Mouse (Mus musculus) heart, postnatal 25 days (tissue): Measurements from ENCODE around the gene Mfsd2b. TPM values are rescaled to one million over a fixed set of nuclear protein-coding genes. Genes with fewer than 3 reads are reported as not detected.
A peak's percentile ranks its signal among the peaks of the same experiment; 100 is the strongest.

Experiments
- DNase-seq: peaks from one replicate; pipeline ENCODE4 v3.0.0; 2022; ENCODE audit warnings: low spot score
- intact Hi-C: fragments of 180-260 bp; cut with DNase I; formaldehyde crosslinking; loops from one replicate; pipeline ENCODE4 v1.15.1; 2025
- total RNA-seq, 2 experiments: library from RNA; stranded (reverse); gene quantifications; 2 replicates each; pipeline ENCODE4 v1.2.3; 2021

Mfsd2b gene
- total RNA-seq, 2 experiments from 2014 or later, result 0.64 to 0.73 TPM

- intact Hi-C loops, result loop anchor here (5.0 kb wide), 1 partner anchor 38 kb away; the partner anchor contains the start of gene Atad2b
- DNase-seq, result no peak
Measured at GRCm38 (mm10) chr12:4879048-4879447, 4.9 kb upstream of the Mfsd2b start.

GRCm38 (mm10) chr12:4878296-4878783 lies 4.2 kb upstream of the Mfsd2b start:
- intact Hi-C loops, result loop anchor here (5.0 kb wide), 1 partner anchor 39 kb away; the partner anchor contains the start of gene Atad2b

GRCm38 (mm10) chr12:4875623-4876022 lies 1.5 kb upstream of the Mfsd2b start:
- intact Hi-C loops, result loop anchor here (5.0 kb wide), 1 partner anchor 42 kb away; the partner anchor contains the start of gene Atad2b
- no peak for DNase-seq

More at GRCm38 (mm10) chr12:4878296-4878783, 4.2 kb upstream of the Mfsd2b start:
- DNase-seq, result no peak

- intact Hi-C loops, result no loop called here
Measured at GRCm38 (mm10) chr12:4873531-4873930, 628 bp downstream of the Mfsd2b start.

GRCm38 (mm10) chr12:4872983-4873477 lies 1.1 kb downstream of the Mfsd2b start:
- intact Hi-C loops, result no loop called here
- DNase-seq, result no peak

More at GRCm38 (mm10) chr12:4873531-4873930, 628 bp downstream of the Mfsd2b start:
- DNase-seq, result no peak

- no peak for DNase-seq
- intact Hi-C loops, result no loop called here
Measured at GRCm38 (mm10) chr12:4872273-4872672, 1.9 kb downstream of the Mfsd2b start.

GRCm38 (mm10) chr12:4871260-4871659 lies 2.9 kb downstream of the Mfsd2b start:
- intact Hi-C loops, result no loop called here
- DNase-seq, result no peak

GRCm38 (mm10) chr12:4868924-4869323 lies 5.2 kb downstream of the Mfsd2b start:
- intact Hi-C loops, result no loop called here

GRCm38 (mm10) chr12:4864338-4864690 lies 9.8 kb downstream of the Mfsd2b start:
- no peak for DNase-seq
- intact Hi-C loops, result loop anchor here (5.0 kb wide), 1 partner anchor 53 kb away; the partner anchor contains the start of gene Atad2b

More at GRCm38 (mm10) chr12:4868924-4869323, 5.2 kb downstream of the Mfsd2b start:
- no peak for DNase-seq

- DNase-seq, result no peak
Measured at GRCm38 (mm10) chr12:4863654-4864337, 10.4 kb downstream of the Mfsd2b start.

GRCm38 (mm10) chr12:4862672-4863071 lies 11.5 kb downstream of the Mfsd2b start:
- intact Hi-C loops, result loop anchor here (5.0 kb wide), 1 partner anchor 55 kb away; the partner anchor contains the start of gene Atad2b
- no peak for DNase-seq

More at GRCm38 (mm10) chr12:4863654-4864337, 10.4 kb downstream of the Mfsd2b start:
- intact Hi-C loops, result loop anchor here (5.0 kb wide), 1 partner anchor 54 kb away; the partner anchor contains the start of gene Atad2b

- intact Hi-C loops, result loop anchor here (5.0 kb wide), 1 partner anchor 113 kb away; no protein-coding TSS in a partner anchor
- no peak for DNase-seq
Measured at GRCm38 (mm10) chr12:4859241-4859914, 14.8 kb downstream of the Mfsd2b start.

GRCm38 (mm10) chr12:4856834-4857233 lies 17.3 kb downstream of the Mfsd2b start:
- intact Hi-C loops, result loop anchor here (5.0 kb wide), 1 partner anchor 115 kb away; no protein-coding TSS in a partner anchor
- DNase-seq, result no peak

- DNase-seq, result no peak
- intact Hi-C loops, result loop anchor here (5.0 kb wide), 1 partner anchor 116 kb away; no protein-coding TSS in a partner anchor
Measured at GRCm38 (mm10) chr12:4856160-4856559, 18.0 kb downstream of the Mfsd2b start.

- DNase-seq, result no peak
- intact Hi-C loops, result loop anchor here (2.0 to 5.0 kb wide), 2 partner anchors 25 to 74 kb away; partner anchors contain the start of gene Atad2b
Measured at GRCm38 (mm10) chr12:4843741-4844140, 30.4 kb downstream of the Mfsd2b start.

- intact Hi-C loops, result loop anchor here (2.0 to 5.0 kb wide), 2 partner anchors 24 to 74 kb away; partner anchors contain the start of gene Atad2b
- DNase-seq, result peak; percentile 85
Measured at GRCm38 (mm10) chr12:4842890-4843597, 31.1 kb downstream of the Mfsd2b start, which contains the start of gene Wdcp. Gene Wdcp, plus strand, starts transcription at chr12:4843303.

GRCm38 (mm10) chr12:4842456-4842855 lies 31.7 kb downstream of the Mfsd2b start:
- intact Hi-C loops, result loop anchor here (2.0 to 5.0 kb wide), 2 partner anchors 24 to 75 kb away; partner anchors contain the start of gene Atad2b
- no peak for DNase-seq

GRCm38 (mm10) chr12:4841392-4841887 lies 32.7 kb downstream of the Mfsd2b start, which contains the start of gene Fkbp1b:
Gene Fkbp1b, minus strand, starts transcription at chr12:4841591.
- peak; percentile 29 for DNase-seq
- intact Hi-C loops, result loop anchor here (5.0 kb wide), 1 partner anchor 76 kb away; the partner anchor contains the start of gene Atad2b

- no peak for DNase-seq
- intact Hi-C loops, result loop anchor here (5.0 kb wide), 1 partner anchor 77 kb away; the partner anchor contains the start of gene Atad2b
Measured at GRCm38 (mm10) chr12:4840741-4841140, 33.4 kb downstream of the Mfsd2b start.
